Mouse (Mus musculus) thymus, adult 2 months (tissue): Measurements from ENCODE around the gene Uhrf1bp1l.

Experiments
- CTCF ChIP-seq: fragments of 200-500 bp; IDR thresholded peaks from 2 replicates; pipeline ENCODE4 v1.5.1; 2012; ENCODE audit warnings: mild to moderate bottlenecking, control low read depth, low read length, moderate library complexity, borderline replicate concordance; ENCODE audit not compliant: control insufficient read depth, poor library complexity, insufficient read depth; ENCODE audit errors: extremely low read depth
- POLR2A ChIP-seq: fragments of 200-500 bp; IDR thresholded peaks from 2 replicates; pipeline ENCODE4 v1.6.1; 2012; ENCODE audit warnings: mild to moderate bottlenecking, low read length, control low read depth, moderate library complexity; ENCODE audit not compliant: control insufficient read depth, poor library complexity, insufficient read depth; ENCODE audit errors: extremely low read depth

GRCm38 (mm10) chr10:89764457-89765121 is 19.8 kb downstream of the Uhrf1bp1l start:
- TF ChIP-seq CTCF (no peak), POLR2A (no peak)
